Mouse (Mus musculus) hindbrain, postnatal 0 days (tissue): ENCODE measurements at regions not wholly inside any gene's neighbourhood (a gene's known extent, or its start where the extent isn't known, plus 50 kb on each side); places are given as distances from the start of the nearest gene placed in this dataset.
A peak's percentile ranks its signal among the peaks of the same experiment; 100 is the strongest.
"Not testable (repeated sequence)": the region's sequence is repeated elsewhere in the genome, so short reads cannot be mapped to it uniquely, and the experiment has no call there.

ENCODE experiments used
- ATAC-seq: fragments of 200-750 bp; cut with Nextera tagmentation; 2 replicates; pipeline ENCODE4 v1.8.0; 2017; ENCODE audit warnings: mild to moderate bottlenecking, moderate TSS enrichment, moderate library complexity
- DNase-seq: peaks from one replicate; pipeline ENCODE4 v3.0.0-alpha.2; 2015; ENCODE audit warnings: low spot score
- H3K27ac ChIP-seq: fragments of 300-500 bp; sonication (generic); 2 replicates; pipeline ENCODE4 v1.5.1; 2014; ENCODE audit warnings: mild to moderate bottlenecking
- H3K27me3 ChIP-seq: fragments of 300-500 bp; sonication (generic); 2 replicates; pipeline ENCODE4 v1.6.1; 2014; ENCODE audit warnings: low read length, mixed read lengths; ENCODE audit not compliant: insufficient read depth
- H3K36me3 ChIP-seq: fragments of 300-500 bp; sonication (generic); 2 replicates; pipeline ENCODE4 v1.6.1; 2014; ENCODE audit warnings: low read length, mixed read lengths; ENCODE audit not compliant: insufficient read depth
- H3K4me1 ChIP-seq: fragments of 300-500 bp; sonication (generic); 2 replicates; pipeline ENCODE4 v1.6.1; 2014; ENCODE audit warnings: antibody characterized with exemption, low read length, mixed read lengths; ENCODE audit not compliant: insufficient read depth
- H3K4me2 ChIP-seq: fragments of 300-500 bp; sonication (generic); 2 replicates; pipeline ENCODE4 v1.6.1; 2014; ENCODE audit warnings: low read depth, mild to moderate bottlenecking, low read length, moderate library complexity, mixed read lengths
- H3K4me3 ChIP-seq: fragments of 300-500 bp; sonication (generic); 2 replicates; pipeline ENCODE4 v1.5.1; 2014; ENCODE audit warnings: low read length
- H3K9ac ChIP-seq: fragments of 300-500 bp; sonication (generic); replicated peaks from 2 replicates; pipeline ENCODE4 v1.6.1; 2014; ENCODE audit warnings: mild to moderate bottlenecking, low read length, moderate library complexity, mixed read lengths
- H3K9me3 ChIP-seq: fragments of 300-500 bp; sonication (generic); 2 replicates; pipeline ENCODE4 v1.6.1; 2016; ENCODE audit warnings: low read length, mixed read lengths
- CTCF ChIP-seq: IDR thresholded peaks from 2 replicates; pipeline ENCODE4 v1.5.1; 2016; ENCODE audit warnings: antibody characterized with exemption, control low read depth, low read depth
- WGBS: fragments of 180-500 bp; shearing (Covaris S2); extraction: QIAGEN DNeasy Blood & Tissue Kit; methylation state at CpG from one replicate; pipeline ENCODE4 v1.1.7; 2014; 5-methylcytosine and 5-hydroxymethylcytosine counted together

DNA sequence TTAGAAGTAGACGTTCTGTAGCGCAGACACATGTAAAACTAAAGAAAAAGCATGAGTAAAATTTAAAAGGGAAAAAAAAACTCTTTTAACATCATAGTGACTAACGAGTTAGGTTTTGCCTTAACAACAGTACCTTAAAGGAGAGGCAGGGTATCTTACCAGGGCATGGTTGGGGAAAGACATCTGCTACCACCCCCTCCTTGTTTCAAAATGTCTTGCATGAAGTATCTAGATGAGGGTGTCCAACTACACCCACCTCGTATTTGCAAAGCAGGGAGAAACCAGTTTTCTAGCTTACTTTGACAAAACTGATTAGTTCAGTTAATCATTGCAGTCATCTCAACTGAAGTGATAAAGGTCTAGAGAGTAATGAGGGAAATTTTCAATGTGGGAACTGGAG is 307.5 kb downstream of the Rapgef2 start:
- 88% methylated on average over 4 of the region's 4 CpGs for WGBS
- H3K9me3 ChIP-seq = no peaks in the 10 kb centered on the region
- H3K4me2 ChIP-seq = no peak overlapping the region
- H3K4me3 ChIP-seq = no peak overlapping the region
- ATAC-seq (no peak), DNase-seq (no peak)
- no peaks in the 10 kb centered on the region for H3K27me3 ChIP-seq
- H3K9ac ChIP-seq = no peak overlapping the region
- H3K36me3 ChIP-seq = no peaks in the 10 kb centered on the region
- no peak overlapping the region for H3K27ac ChIP-seq
- TF ChIP-seq CTCF = no peak
- no peaks in the 10 kb centered on the region for H3K4me1 ChIP-seq

GRCm38 (mm10) chr3:78966683-78967549 is 319.4 kb downstream of the Rapgef2 start:
- peak overlapping the region; percentile 51 for H3K9ac ChIP-seq
- H3K27me3 ChIP-seq, H3K36me3 ChIP-seq, H3K4me1 ChIP-seq, H3K9me3 ChIP-seq, H3K27ac ChIP-seq: not testable (repeated sequence)
- H3K4me3 ChIP-seq = peak overlapping the region; percentile 45
- DNase-seq (peak; percentile 23), ATAC-seq (peak; percentile 92)
- H3K4me2 ChIP-seq = peak overlapping the region; percentile 74
- WGBS = 2% methylated on average over 35 of the region's 57 CpGs

- Histone ChIP-seq H3K9ac (no peak overlapping the region), H3K4me2 (no peak overlapping the region), H3K27me3 (no peaks in the 10 kb centered on the region), H3K27ac (no peak overlapping the region), H3K36me3 (no peaks in the 10 kb centered on the region), H3K4me1 (no peaks in the 10 kb centered on the region), H3K9me3 (no peaks in the 10 kb centered on the region), H3K4me3 (no peak overlapping the region)
- 84% methylated on average over 9 of the region's 9 CpGs for WGBS
- ATAC-seq (no peak), DNase-seq (no peak)
- TF ChIP-seq CTCF = no peak
These were observed 322.0 kb downstream of the Rapgef2 start for GRCm38 (mm10) chr3:78964231-78964858.

DNA sequence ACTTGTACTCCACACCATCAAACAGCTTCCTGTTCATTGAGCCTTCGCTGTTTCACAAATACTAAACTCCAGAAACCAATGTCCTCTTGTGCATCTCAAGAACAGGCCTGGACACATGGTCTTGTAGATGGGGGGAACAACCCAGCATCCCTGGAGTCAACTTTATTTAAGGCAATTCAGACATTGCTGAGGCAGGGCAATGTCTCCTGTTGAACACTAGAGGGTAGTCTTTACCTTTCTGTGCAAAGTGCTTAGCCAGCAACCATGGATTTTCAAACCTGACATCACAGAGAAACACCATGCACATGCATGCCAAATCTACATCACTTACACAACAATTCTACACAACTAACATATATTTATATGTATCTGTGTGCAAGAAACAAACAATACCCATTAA is 327.5 kb downstream of the Rapgef2 start:
- 29% methylated on average over 1 of the region's 1 CpGs for WGBS
- H3K27ac ChIP-seq = no peak overlapping the region
- H3K4me3 ChIP-seq = no peak overlapping the region
- H3K27me3 ChIP-seq = no peaks in the 10 kb centered on the region
- TF ChIP-seq CTCF = peak; percentile 98
- H3K9ac ChIP-seq = no peak overlapping the region
- H3K9me3 ChIP-seq = no peaks in the 10 kb centered on the region
- DNase-seq = peak; percentile 85
- H3K4me2 ChIP-seq = no peak overlapping the region
- no peaks in the 10 kb centered on the region for H3K36me3 ChIP-seq
- ATAC-seq = peak; percentile 85
- H3K4me1 ChIP-seq = no peaks in the 10 kb centered on the region

- Histone ChIP-seq H3K9me3 (no peaks in the 10 kb centered on the region), H3K4me2 (no peak overlapping the region), H3K9ac (no peak overlapping the region), H3K27ac (no peak overlapping the region), H3K4me3 (no peak overlapping the region), H3K36me3 (no peaks in the 10 kb centered on the region), H3K27me3 (no peaks in the 10 kb centered on the region), H3K4me1 (no peaks in the 10 kb centered on the region)
- TF ChIP-seq CTCF = no peak
- ATAC-seq = no peak
- no peak for DNase-seq
- WGBS = 82% methylated on average over 7 of the region's 7 CpGs
These were observed 331.0 kb downstream of the Rapgef2 start for GRCm38 (mm10) chr3:78955364-78955763.

DNA sequence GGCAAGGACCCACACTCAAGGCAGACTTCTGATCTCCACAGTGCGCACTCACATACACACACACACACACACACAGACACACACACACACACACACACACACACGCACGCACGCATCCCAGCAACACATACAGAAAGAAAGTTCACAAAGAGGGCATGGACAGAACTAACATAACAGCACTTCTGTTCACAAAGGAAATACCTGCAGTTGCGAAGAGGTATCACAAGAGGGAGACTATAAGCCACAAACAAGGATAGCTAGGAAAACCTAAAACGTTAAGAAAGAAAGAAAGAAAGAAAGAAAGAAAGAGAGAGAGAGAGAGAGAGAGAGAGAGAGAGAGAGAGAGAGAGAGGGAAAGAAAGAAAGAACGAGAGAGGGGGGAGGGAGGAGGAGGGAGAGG is 336.9 kb downstream of the Rapgef2 start:
- 80% methylated on average over 6 of the region's 7 CpGs for WGBS
- not testable (repeated sequence) for H3K4me3 ChIP-seq, H3K4me1 ChIP-seq, H3K36me3 ChIP-seq, H3K27ac ChIP-seq, H3K9me3 ChIP-seq, H3K27me3 ChIP-seq, H3K4me2 ChIP-seq, DNase-seq, H3K9ac ChIP-seq, ATAC-seq
- TF ChIP-seq CTCF = peak; percentile 40; the same call in 1 of the 2 replicates

DNA sequence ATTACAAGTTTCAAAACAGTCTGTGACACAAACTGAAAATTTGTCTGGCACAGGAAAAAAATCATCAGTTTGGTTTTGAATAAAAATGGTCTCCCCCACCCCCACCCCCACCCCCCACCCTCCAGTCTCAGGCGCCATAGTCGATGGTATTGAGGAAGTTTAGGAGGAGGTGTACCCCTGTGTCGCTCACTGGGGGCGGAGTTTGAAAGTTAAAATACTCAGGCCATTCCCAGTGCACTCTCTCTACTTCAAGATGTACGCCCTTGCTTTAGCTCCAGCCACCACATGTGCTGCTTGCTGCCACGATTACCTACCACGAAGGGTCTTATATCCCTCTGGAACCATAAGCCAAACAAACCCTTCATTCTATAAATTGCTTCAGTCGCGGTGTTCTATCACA is 337.6 kb downstream of the Rapgef2 start:
- Histone ChIP-seq H3K27ac (no peak overlapping the region), H3K9ac (no peak overlapping the region), H3K27me3 (no peaks in the 10 kb centered on the region), H3K4me2 (no peak overlapping the region), H3K4me1 (no peaks in the 10 kb centered on the region), H3K36me3 (no peaks in the 10 kb centered on the region), H3K4me3 (no peak overlapping the region), H3K9me3 (no peaks in the 10 kb centered on the region)
- DNase-seq = no peak
- ATAC-seq = peak; percentile 43; the same call in 1 of the 2 replicates
- no peak for TF ChIP-seq CTCF
- 87% methylated on average over 9 of the region's 9 CpGs for WGBS
